Mouse (Mus musculus) lung, adult 2 months (tissue): ENCODE results near the gene Pgpep1. TPM values are rescaled to one million over a fixed set of nuclear protein-coding genes. Genes with fewer than 3 reads are reported as not detected.

Source experiments
- DNase-seq: peaks from one replicate; pipeline ENCODE4 v3.0.0; 2022
- H3K4me1 ChIP-seq: fragments of 200-500 bp; 2 replicates; pipeline ENCODE4 v1.6.1; 2011; ENCODE audit warnings: low read length; ENCODE audit not compliant: control insufficient read depth, insufficient read depth
- H3K4me3 ChIP-seq: fragments of 200-500 bp; replicated peaks from 2 replicates; pipeline ENCODE3; 2011; ENCODE audit warnings: low read depth, mild to moderate bottlenecking, control low read depth, low read length; ENCODE audit errors: extremely low read depth
- CTCF ChIP-seq: fragments of 200-500 bp; IDR thresholded peaks from 2 replicates; pipeline ENCODE4 v1.5.1; 2011; ENCODE audit warnings: mild to moderate bottlenecking, low read length, control low read depth; ENCODE audit not compliant: insufficient read depth
- POLR2A ChIP-seq: fragments of 200-500 bp; IDR thresholded peaks from 2 replicates; pipeline ENCODE4 v1.6.1; 2011; ENCODE audit warnings: low read depth, mild to moderate bottlenecking, control low read depth, low read length, borderline replicate concordance; ENCODE audit errors: extremely low read depth
- WGBS: fragments of 180-500 bp; shearing (Covaris S2); methylation state at CpG from one replicate; pipeline ENCODE4 v1.1.7; 2018; 5-methylcytosine and 5-hydroxymethylcytosine counted together
- polyA plus RNA-seq: library from polyadenylated mRNA; depleted of rRNA; stranded (reverse); fragments of >200 nt; gene quantifications from 2 replicates; pipeline ENCODE4 v1.2.3, GENCODE M21; 2012

Pgpep1 gene
- polyA plus RNA-seq, 1 experiment = 33.7 TPM

- no peak overlapping the region for H3K4me3 ChIP-seq
- no peak for DNase-seq
- TF ChIP-seq POLR2A (no peak), CTCF (no peak)
- H3K4me1 ChIP-seq = peaks cover 3% of the 10 kb centered on the region; the same call in 1 of the 2 replicates
- 85% methylated on average over 4 of the region's 4 CpGs for WGBS
Measured at GRCm38 (mm10) chr8:70691230-70691629, 31.0 kb upstream of the Pgpep1 start.

- no peaks in the 10 kb centered on the region for H3K4me1 ChIP-seq
- H3K4me3 ChIP-seq = no peak overlapping the region
- WGBS = 70% methylated on average over 5 of the region's 5 CpGs
- TF ChIP-seq CTCF (no peak), POLR2A (no peak)
- no peak for DNase-seq
Measured at GRCm38 (mm10) chr8:70689892-70690390, 29.8 kb upstream of the Pgpep1 start.

GRCm38 (mm10) chr8:70688136-70688535 lies 27.9 kb upstream of the Pgpep1 start:
- Histone ChIP-seq H3K4me1 (no peaks in the 10 kb centered on the region), H3K4me3 (no peak overlapping the region)
- no peak for DNase-seq
- TF ChIP-seq CTCF (no peak), POLR2A (no peak)
- WGBS = 80% methylated on average over 3 of the region's 3 CpGs

GRCm38 (mm10) chr8:70687576-70687975 lies 27.4 kb upstream of the Pgpep1 start:
- TF ChIP-seq POLR2A (no peak), CTCF (no peak)
- DNase-seq = no peak
- Histone ChIP-seq H3K4me3 (no peak overlapping the region), H3K4me1 (no peaks in the 10 kb centered on the region)
- 51% methylated on average over 8 of the region's 8 CpGs for WGBS

- TF ChIP-seq POLR2A (no peak), CTCF (no peak)
- Histone ChIP-seq H3K4me3 (no peak overlapping the region), H3K4me1 (peaks cover 6% of the 10 kb centered on the region)
- 56% methylated on average over 7 of the region's 7 CpGs for WGBS
- no peak for DNase-seq
Measured at GRCm38 (mm10) chr8:70684291-70684690, 24.1 kb upstream of the Pgpep1 start.

GRCm38 (mm10) chr8:70682692-70683091 lies 22.5 kb upstream of the Pgpep1 start:
- Histone ChIP-seq H3K4me3 (no peak overlapping the region), H3K4me1 (peaks cover 11% of the 10 kb centered on the region)
- TF ChIP-seq POLR2A (no peak), CTCF (no peak)
- DNase-seq = no peak
- WGBS = 61% methylated on average over 3 of the region's 3 CpGs

- DNase-seq = peak; percentile 54
- no peak overlapping the region for H3K4me3 ChIP-seq
- WGBS = 7% methylated on average over 19 of the region's 19 CpGs
- H3K4me1 ChIP-seq = peaks cover 11% of the 10 kb centered on the region
- TF ChIP-seq POLR2A (peak; percentile 31; the same call in 1 of the 2 replicates), CTCF (no peak)
Measured at GRCm38 (mm10) chr8:70682193-70682592, 22.0 kb upstream of the Pgpep1 start.

GRCm38 (mm10) chr8:70681410-70681809 lies 21.2 kb upstream of the Pgpep1 start:
- DNase-seq = no peak
- Histone ChIP-seq H3K4me1 (peaks cover 11% of the 10 kb centered on the region), H3K4me3 (no peak overlapping the region)
- no peak for TF ChIP-seq CTCF
- no peak for TF ChIP-seq POLR2A
- WGBS = 54% methylated on average over 3 of the region's 3 CpGs

GRCm38 (mm10) chr8:70680039-70680438 lies 19.9 kb upstream of the Pgpep1 start:
- H3K4me3 ChIP-seq = no peak overlapping the region
- 76% methylated on average over 3 of the region's 3 CpGs for WGBS
- DNase-seq = no peak
- peaks cover 16% of the 10 kb centered on the region for H3K4me1 ChIP-seq
- TF ChIP-seq CTCF (no peak), POLR2A (no peak)

GRCm38 (mm10) chr8:70679404-70679803 lies 19.2 kb upstream of the Pgpep1 start:
- no peak for TF ChIP-seq POLR2A
- no peak for TF ChIP-seq CTCF
- 83% methylated on average over 4 of the region's 4 CpGs for WGBS
- DNase-seq = no peak

More at GRCm38 (mm10) chr8:70679404-70679803, 19.2 kb upstream of the Pgpep1 start:
- H3K4me1 ChIP-seq = peaks cover 22% of the 10 kb centered on the region
- H3K4me3 ChIP-seq = no peak overlapping the region
